Mouse (Mus musculus) midbrain, embryonic 14.5 days (tissue): Measurements from ENCODE around the gene Mtcl1. TPM values are rescaled to one million over a fixed set of nuclear protein-coding genes. Genes with fewer than 3 reads are reported as not detected.

Source experiments
- ATAC-seq: fragments of 200-750 bp; cut with Nextera tagmentation; 2 replicates; pipeline ENCODE4 v1.8.0; 2017; ENCODE audit warnings: moderate number of reproducible peaks, moderate library complexity; ENCODE audit not compliant: low FRiP score, low TSS enrichment
- DNase-seq: peaks from one replicate; pipeline ENCODE4 v3.0.0-alpha.2; 2015
- H3K27ac ChIP-seq: fragments of 300-500 bp; sonication (generic); replicated peaks from 2 replicates; pipeline ENCODE4 v1.5.1; 2014; ENCODE audit warnings: mild to moderate bottlenecking, low read depth, low read length, moderate library complexity
- H3K27me3 ChIP-seq: fragments of 300-500 bp; sonication (generic); 2 replicates; pipeline ENCODE4 v1.6.1; 2014; ENCODE audit warnings: low read length, control low read depth, mixed read lengths; ENCODE audit not compliant: control insufficient read depth, insufficient read depth
- H3K36me3 ChIP-seq: fragments of 300-500 bp; sonication (generic); 2 replicates; pipeline ENCODE4 v1.6.1; 2014; ENCODE audit warnings: low read length, control low read depth; ENCODE audit not compliant: control insufficient read depth, insufficient read depth
- H3K4me1 ChIP-seq: fragments of 300-500 bp; sonication (generic); 2 replicates; pipeline ENCODE4 v1.6.1; 2014; ENCODE audit warnings: mild to moderate bottlenecking, antibody characterized with exemption, low read length, control low read depth; ENCODE audit not compliant: control insufficient read depth, insufficient read depth
- H3K4me2 ChIP-seq: fragments of 300-500 bp; sonication (generic); 2 replicates; pipeline ENCODE4 v1.6.1; 2014; ENCODE audit warnings: mild to moderate bottlenecking, low read length, moderate library complexity
- H3K4me3 ChIP-seq: fragments of 300-500 bp; sonication (generic); replicated peaks from 2 replicates; pipeline ENCODE4 v1.5.1; 2014; ENCODE audit warnings: low read depth, low read length
- H3K9ac ChIP-seq: fragments of 300-500 bp; sonication (generic); replicated peaks from 2 replicates; pipeline ENCODE4 v1.6.1; 2014; ENCODE audit warnings: mild to moderate bottlenecking, low read length, moderate library complexity
- H3K9me3 ChIP-seq: fragments of 300-500 bp; sonication (generic); 2 replicates; pipeline ENCODE4 v1.6.1; 2016; ENCODE audit warnings: low read length, control low read depth, mixed read lengths; ENCODE audit not compliant: control insufficient read depth
- WGBS: fragments of 180-500 bp; shearing (Covaris S2); extraction: QIAGEN DNeasy Blood & Tissue Kit; methylation state at CpG from one replicate; pipeline ENCODE4 v1.1.7; 2014; 5-methylcytosine and 5-hydroxymethylcytosine counted together
- polyA plus RNA-seq: library from polyadenylated mRNA; unstranded; fragments of >200 nt; fragmentation: Nextera tagmentation; extraction: Ambion mirVana; gene quantifications from 2 replicates; pipeline ENCODE4 v1.2.1, GENCODE M21; 2014

The Mtcl1 gene
- polyA plus RNA-seq, 1 experiment from 2014 or later = 36.0 TPM

DNA sequence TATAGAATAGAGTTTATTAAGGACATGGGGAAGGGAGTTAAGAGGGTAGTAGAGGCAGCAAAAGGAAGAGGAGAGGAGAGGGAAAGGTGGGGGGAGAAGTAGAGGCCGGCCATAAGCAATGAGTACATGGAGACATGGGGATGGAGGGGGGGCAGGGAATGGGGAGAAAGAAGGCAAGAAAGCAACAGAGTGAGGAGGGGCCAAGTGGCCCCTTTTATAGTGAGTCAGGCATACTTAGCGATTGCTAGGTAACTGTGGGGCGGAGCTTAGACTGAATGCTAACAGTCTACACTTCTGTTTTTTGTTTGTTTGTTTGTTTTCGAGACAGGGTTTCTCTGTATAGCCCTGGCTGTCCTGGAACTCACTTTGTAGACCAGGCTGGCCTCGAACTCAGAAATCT, 31.7 kb upstream of the Mtcl1 start:
- Histone ChIP-seq H3K9me3 (no peaks in the 10 kb centered on the region), H3K27ac (peak overlapping the region; percentile 89), H3K27me3 (no peaks in the 10 kb centered on the region), H3K4me1 (peaks cover 19% of the 10 kb centered on the region), H3K4me2 (no peak overlapping the region), H3K36me3 (no peaks in the 10 kb centered on the region), H3K4me3 (no peak overlapping the region), H3K9ac (no peak overlapping the region)
- ATAC-seq (no peak), DNase-seq (no peak)
- WGBS = 59% methylated on average over 4 of the region's 5 CpGs

DNA sequence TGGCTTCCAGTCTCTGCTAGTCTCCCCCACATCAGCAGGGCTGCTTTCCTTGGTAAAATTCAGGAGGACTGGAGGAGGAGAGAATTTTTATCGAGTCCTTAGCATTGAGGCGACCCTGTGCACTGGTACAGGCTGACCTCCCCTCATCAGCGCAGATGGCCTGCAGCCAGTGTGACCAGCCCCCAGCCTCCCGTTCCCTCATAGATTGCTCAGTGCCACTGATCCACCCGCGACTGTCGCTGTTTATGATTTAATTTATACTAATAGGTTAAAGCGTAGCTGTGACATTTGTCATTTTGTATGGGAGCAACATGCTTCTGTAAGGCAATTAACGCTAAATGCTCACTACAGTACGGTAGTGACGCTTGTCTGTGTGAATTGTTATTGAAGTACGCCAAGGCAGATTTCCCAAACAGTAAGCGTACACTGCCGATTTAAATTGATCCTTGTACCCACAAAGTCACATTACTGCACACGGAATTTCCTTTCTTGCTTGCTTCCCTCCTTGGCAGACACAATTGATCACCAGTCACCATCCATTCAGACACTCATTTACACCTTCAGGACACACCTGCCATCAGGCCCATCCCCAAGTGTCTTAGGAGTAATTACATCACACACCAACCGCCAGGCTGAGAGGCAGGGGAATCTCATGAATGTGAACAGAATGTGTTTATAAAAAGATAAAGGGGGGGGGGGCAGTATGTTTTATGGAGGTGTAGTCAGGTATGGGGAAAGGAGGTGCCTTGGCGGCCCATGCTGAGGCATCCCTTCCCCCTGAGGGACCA, 31.1 kb upstream of the Mtcl1 start:
- H3K27ac ChIP-seq = peak overlapping the region; percentile 89
- H3K9ac ChIP-seq = no peak overlapping the region
- 6% methylated on average over 17 of the region's 17 CpGs for whole genome bisulfite sequencing

DNA sequence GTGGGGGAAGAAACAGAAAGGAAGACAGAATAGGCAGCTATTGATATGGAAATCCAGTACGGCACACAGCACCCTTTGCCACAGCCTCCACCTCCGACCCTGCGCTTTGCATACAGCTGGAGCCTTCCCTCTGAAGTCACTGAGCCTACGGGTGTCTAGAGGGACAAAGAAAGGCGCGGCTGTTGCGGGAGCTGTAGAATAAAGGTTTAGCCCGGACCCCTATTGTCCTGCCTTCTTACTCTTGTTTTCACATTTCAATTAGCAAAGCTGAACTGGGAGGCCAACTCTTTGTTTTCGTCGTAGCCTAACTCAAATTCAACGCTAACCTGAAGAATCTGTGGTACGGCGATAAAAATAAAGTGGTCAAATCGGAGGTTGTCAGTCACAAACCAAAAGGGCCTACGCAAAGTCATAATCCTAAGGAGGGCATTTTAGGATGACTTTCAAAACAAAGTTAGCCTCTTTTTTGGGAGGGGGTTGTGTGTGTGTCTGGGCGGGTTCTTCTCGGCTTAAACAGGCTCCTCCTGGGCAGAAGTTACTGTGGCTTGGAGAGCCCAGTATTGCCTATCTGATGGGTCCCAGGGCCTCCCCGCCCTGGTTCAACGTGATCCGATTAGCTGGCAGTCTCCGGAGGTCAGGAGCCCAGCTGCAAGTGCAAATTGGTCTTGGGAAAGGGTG, 30.4 kb upstream of the Mtcl1 start:
- DNase-seq (peak; percentile 83), ATAC-seq (peak; percentile 89)
- peak overlapping the region; percentile 50 for H3K4me2 ChIP-seq
- H3K9ac ChIP-seq = peak overlapping the region; percentile 42; the same call in 1 of the 2 replicates
- H3K4me3 ChIP-seq = no peak overlapping the region
- H3K9me3 ChIP-seq = no peaks in the 10 kb centered on the region
- 3% methylated on average over 21 of the region's 21 CpGs for WGBS
- H3K27ac ChIP-seq = peak overlapping the region; percentile 89
- no peaks in the 10 kb centered on the region for H3K36me3 ChIP-seq
- peaks cover 19% of the 10 kb centered on the region for H3K4me1 ChIP-seq
- H3K27me3 ChIP-seq = no peaks in the 10 kb centered on the region

More for the DNA sequence above, 31.1 kb upstream of the Mtcl1 start:
- H3K36me3 ChIP-seq = no peaks in the 10 kb centered on the region
- no peaks in the 10 kb centered on the region for H3K9me3 ChIP-seq
- no peak overlapping the region for H3K4me3 ChIP-seq
- H3K4me2 ChIP-seq = peak overlapping the region; percentile 50
- DNase-seq (peak; percentile 72), ATAC-seq (peak; percentile 29)
- H3K4me1 ChIP-seq = peaks cover 19% of the 10 kb centered on the region
- no peaks in the 10 kb centered on the region for H3K27me3 ChIP-seq

DNA sequence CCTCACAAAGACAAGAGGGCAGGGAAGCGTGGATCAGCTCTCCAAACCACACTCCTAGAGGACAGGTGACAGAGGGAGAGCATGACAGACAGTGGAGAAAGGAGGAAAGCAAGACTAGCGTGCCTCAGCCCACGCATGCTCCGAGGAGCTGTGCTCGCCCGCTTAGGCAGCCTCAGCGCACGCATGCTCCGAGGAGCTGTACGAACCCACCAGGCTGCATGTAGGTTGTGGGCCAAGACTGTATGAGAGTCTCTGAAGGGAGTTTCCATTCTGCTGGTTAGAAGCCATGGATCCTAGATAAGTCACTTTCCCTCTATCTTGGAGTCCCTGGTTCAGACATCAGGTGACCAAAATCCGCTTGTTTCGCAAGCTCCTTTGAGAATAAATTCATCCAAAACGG, 29.8 kb upstream of the Mtcl1 start:
- H3K27ac ChIP-seq = peak overlapping the region; percentile 89
- H3K4me1 ChIP-seq = peaks cover 19% of the 10 kb centered on the region
- ATAC-seq (peak; percentile 86), DNase-seq (peak; percentile 88)
- WGBS = under 1% methylated on average over 13 of the region's 13 CpGs
- H3K9ac ChIP-seq = peak overlapping the region; percentile 42; the same call in 1 of the 2 replicates
- no peaks in the 10 kb centered on the region for H3K36me3 ChIP-seq
- H3K27me3 ChIP-seq = no peaks in the 10 kb centered on the region
- peak overlapping the region; percentile 7; the same call in 1 of the 2 replicates for H3K4me3 ChIP-seq
- no peaks in the 10 kb centered on the region for H3K9me3 ChIP-seq
- peak overlapping the region; percentile 50 for H3K4me2 ChIP-seq

DNA sequence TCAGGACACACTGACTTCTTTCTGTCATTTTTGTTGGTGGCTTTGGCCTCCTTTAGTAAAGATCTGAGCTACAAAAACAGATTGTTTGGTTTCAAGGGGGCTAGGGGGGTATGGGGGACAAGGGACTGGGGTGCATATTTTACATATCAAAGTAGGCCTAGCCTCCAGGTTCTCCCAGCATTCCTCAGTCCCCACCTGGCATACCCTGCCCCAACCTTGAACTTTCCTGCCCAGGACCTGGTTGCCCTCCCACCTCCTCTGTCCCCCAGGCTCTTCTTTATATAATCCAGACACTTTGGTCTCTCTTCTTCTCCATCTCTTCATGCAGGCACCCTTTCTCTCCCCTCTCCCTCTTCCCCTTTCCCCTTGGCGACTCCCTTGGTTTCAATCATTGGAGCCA, 23.7 kb upstream of the Mtcl1 start:
- Histone ChIP-seq H3K4me1 (0 out of 2 replicates have a peak, but pooled peaks cover 5% of the 10 kb centered on the region), H3K9ac (no peak overlapping the region), H3K36me3 (no peaks in the 10 kb centered on the region), H3K4me2 (no peak overlapping the region), H3K27ac (no peak overlapping the region), H3K9me3 (no peaks in the 10 kb centered on the region), H3K27me3 (no peaks in the 10 kb centered on the region), H3K4me3 (no peak overlapping the region)
- ATAC-seq (no peak), DNase-seq (no peak)
- WGBS = 96% methylated on average over 1 of the region's 1 CpGs

DNA sequence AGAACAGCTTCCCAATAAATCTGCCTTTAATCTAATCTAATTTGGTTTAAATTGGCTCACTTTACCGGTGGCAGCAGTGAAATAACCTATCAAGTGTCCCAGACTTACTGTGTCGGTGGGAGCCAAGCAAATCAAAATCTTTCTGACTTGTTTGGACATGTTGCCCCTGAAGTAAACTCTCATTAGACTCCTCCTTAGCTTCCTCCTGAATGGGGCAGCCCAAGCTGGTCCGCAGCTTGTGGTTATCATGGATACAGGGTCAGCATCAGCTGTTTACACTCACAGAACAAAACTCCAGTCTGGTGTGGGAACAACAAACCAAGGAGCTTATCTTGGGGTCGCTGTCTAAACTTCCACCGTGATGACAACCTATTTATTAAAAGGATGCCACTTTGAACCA, 22.2 kb upstream of the Mtcl1 start:
- 85% methylated on average over 5 of the region's 5 CpGs for WGBS
- Histone ChIP-seq H3K4me2 (no peak overlapping the region), H3K9me3 (no peaks in the 10 kb centered on the region), H3K9ac (no peak overlapping the region), H3K36me3 (no peaks in the 10 kb centered on the region), H3K27ac (no peak overlapping the region), H3K27me3 (no peaks in the 10 kb centered on the region), H3K4me1 (0 out of 2 replicates have a peak, but pooled peaks cover 5% of the 10 kb centered on the region), H3K4me3 (no peak overlapping the region)
- ATAC-seq (no peak), DNase-seq (no peak)

DNA sequence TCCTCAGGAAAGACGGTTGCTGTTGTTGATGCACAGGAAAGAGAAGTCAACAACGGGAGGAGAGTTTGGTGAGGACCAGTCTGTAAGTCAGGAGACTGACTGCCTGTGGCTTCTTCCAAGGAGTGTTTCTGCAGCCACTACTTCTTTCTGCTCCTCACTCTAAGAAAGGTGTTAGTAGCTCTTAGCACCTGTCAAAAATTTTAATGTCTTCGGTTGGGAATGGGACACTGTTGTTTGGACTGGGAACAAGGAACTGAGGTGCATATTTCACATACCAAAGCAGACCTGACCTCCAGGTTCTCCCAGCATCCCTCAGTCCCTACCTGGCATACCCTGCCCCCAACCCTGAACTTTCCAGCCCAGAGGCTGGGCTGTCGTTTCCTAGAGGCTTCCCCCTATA, 21.7 kb upstream of the Mtcl1 start:
- Histone ChIP-seq H3K9ac (no peak overlapping the region), H3K36me3 (no peaks in the 10 kb centered on the region), H3K4me2 (no peak overlapping the region), H3K4me1 (0 out of 2 replicates have a peak, but pooled peaks cover 5% of the 10 kb centered on the region), H3K4me3 (no peak overlapping the region), H3K9me3 (no peaks in the 10 kb centered on the region), H3K27me3 (no peaks in the 10 kb centered on the region), H3K27ac (no peak overlapping the region)
- DNase-seq = no peak
- WGBS = 85% methylated on average over 4 of the region's 4 CpGs
- no peak for ATAC-seq

DNA sequence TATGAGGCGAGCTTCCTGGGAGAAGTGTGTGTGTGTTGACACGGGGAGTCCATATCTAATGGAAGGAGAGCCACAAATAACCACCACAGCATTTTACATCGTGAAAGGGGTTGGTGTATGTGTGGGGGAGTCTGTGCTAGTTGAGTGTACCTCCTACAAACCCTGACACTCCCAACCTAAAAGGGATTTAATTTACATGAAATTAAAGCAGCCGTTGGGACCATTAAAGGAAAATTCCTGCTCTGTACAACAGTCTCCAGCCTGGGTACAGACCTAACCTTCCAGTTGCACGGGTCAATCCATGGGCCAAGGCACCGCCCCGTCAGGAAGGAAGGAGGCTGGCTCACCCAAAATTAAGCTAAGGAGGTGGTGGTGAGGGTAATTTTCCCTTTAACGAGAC, 20.5 kb upstream of the Mtcl1 start:
- H3K4me3 ChIP-seq = no peak overlapping the region
- DNase-seq = no peak
- H3K9ac ChIP-seq = no peak overlapping the region
- H3K4me2 ChIP-seq = no peak overlapping the region
- no peaks in the 10 kb centered on the region for H3K36me3 ChIP-seq
- 32% methylated on average over 8 of the region's 8 CpGs for WGBS
- H3K27me3 ChIP-seq = no peaks in the 10 kb centered on the region
- 0 out of 2 replicates have a peak, but pooled peaks cover 5% of the 10 kb centered on the region for H3K4me1 ChIP-seq
- H3K27ac ChIP-seq = no peak overlapping the region
- no peaks in the 10 kb centered on the region for H3K9me3 ChIP-seq
- ATAC-seq = no peak
